Mouse (Mus musculus): ENCODE measurements at regions not wholly inside any gene's neighbourhood (a gene's known extent, or its start where the extent isn't known, plus 50 kb on each side); places are given as distances from the start of the nearest gene placed in this dataset.

GRCm38 (mm10) chr12:51026046-51026445, 321.8 kb upstream of the G2e3 start:
- Histone ChIP-seq H3K27ac (ENCODE audit: insufficient read depth, low read depth, low read length) (no peak overlapping the region), H3K27me3 (replicated peaks; ENCODE audit: control insufficient read depth, insufficient read depth, low read length) (no peaks in the 10 kb centered on the region; the same call in 1 of the 2 replicates), H3K4me1 (ENCODE audit: control insufficient read depth, insufficient read depth, low read length) (no peaks in the 10 kb centered on the region), H3K36me3 (ENCODE audit: control insufficient read depth, insufficient read depth, low read length) (no peaks in the 10 kb centered on the region), H3K4me3 (ENCODE audit: insufficient read depth, low read depth, low read length) (no peak overlapping the region)
- TF ChIP-seq CTCF (conservative IDR thresholded peaks at IDR 0.05; ENCODE audit: insufficient read depth, insufficient read length, low read depth, low read length), result no peak
- TF ChIP-seq POLR2A (IDR thresholded peaks at IDR 0.05; ENCODE audit: low read depth, low read length), result no peak
- 82% methylated on average over 5 of the region's 5 CpGs for WGBS
- no peak for DNase-seq

GRCm38 (mm10) chr12:51025531-51025930, 322.3 kb upstream of the G2e3 start:
- TF ChIP-seq POLR2A (IDR thresholded peaks at IDR 0.05; ENCODE audit: low read depth, low read length), result no peak
- TF ChIP-seq CTCF (conservative IDR thresholded peaks at IDR 0.05; ENCODE audit: insufficient read depth, insufficient read length, low read depth, low read length), result no peak
- H3K4me1 ChIP-seq (ENCODE audit: control insufficient read depth, insufficient read depth, low read length), result no peaks in the 10 kb centered on the region
- H3K27me3 ChIP-seq (replicated peaks; ENCODE audit: control insufficient read depth, insufficient read depth, low read length), result no peaks in the 10 kb centered on the region; the same call in 1 of the 2 replicates
- no peak overlapping the region for H3K27ac ChIP-seq (ENCODE audit: insufficient read depth, low read depth, low read length)
- DNase-seq, result no peak
- H3K36me3 ChIP-seq (ENCODE audit: control insufficient read depth, insufficient read depth, low read length), result no peaks in the 10 kb centered on the region
- H3K4me3 ChIP-seq (ENCODE audit: insufficient read depth, low read depth, low read length), result no peak overlapping the region
- 77% methylated on average over 3 of the region's 3 CpGs for WGBS

- no peak for DNase-seq
- H3K4me3 ChIP-seq (ENCODE audit: insufficient read depth, low read depth, low read length), result no peak overlapping the region
- H3K27me3 ChIP-seq (replicated peaks; ENCODE audit: control insufficient read depth, insufficient read depth, low read length), result no peaks in the 10 kb centered on the region; the same call in 1 of the 2 replicates
- TF ChIP-seq POLR2A (IDR thresholded peaks at IDR 0.05; ENCODE audit: low read depth, low read length) (no peak), CTCF (conservative IDR thresholded peaks at IDR 0.05; ENCODE audit: insufficient read depth, insufficient read length, low read depth, low read length) (no peak)
- H3K36me3 ChIP-seq (ENCODE audit: control insufficient read depth, insufficient read depth, low read length), result no peaks in the 10 kb centered on the region
- 81% methylated on average over 3 of the region's 3 CpGs for WGBS
- H3K4me1 ChIP-seq (ENCODE audit: control insufficient read depth, insufficient read depth, low read length), result no peaks in the 10 kb centered on the region
- H3K27ac ChIP-seq (ENCODE audit: insufficient read depth, low read depth, low read length), result no peak overlapping the region
These were observed 323.7 kb upstream of the G2e3 start for GRCm38 (mm10) chr12:51024057-51024743.

GRCm38 (mm10) chr12:51018185-51018584, 329.7 kb upstream of the G2e3 start:
- Histone ChIP-seq H3K4me1 (ENCODE audit: control insufficient read depth, insufficient read depth, low read length) (no peaks in the 10 kb centered on the region), H3K4me3 (ENCODE audit: insufficient read depth, low read depth, low read length) (no peak overlapping the region), H3K27ac (ENCODE audit: insufficient read depth, low read depth, low read length) (no peak overlapping the region), H3K36me3 (ENCODE audit: control insufficient read depth, insufficient read depth, low read length) (no peaks in the 10 kb centered on the region), H3K27me3 (replicated peaks; ENCODE audit: control insufficient read depth, insufficient read depth, low read length) (no peaks in the 10 kb centered on the region)
- DNase-seq, result no peak
- 87% methylated on average over 5 of the region's 5 CpGs for WGBS
- TF ChIP-seq POLR2A (IDR thresholded peaks at IDR 0.05; ENCODE audit: low read depth, low read length) (no peak), CTCF (conservative IDR thresholded peaks at IDR 0.05; ENCODE audit: insufficient read depth, insufficient read length, low read depth, low read length) (no peak)

- Histone ChIP-seq H3K4me1 (ENCODE audit: control insufficient read depth, insufficient read depth, low read length) (no peaks in the 10 kb centered on the region), H3K4me3 (ENCODE audit: insufficient read depth, low read depth, low read length) (no peak overlapping the region), H3K36me3 (ENCODE audit: control insufficient read depth, insufficient read depth, low read length) (no peaks in the 10 kb centered on the region), H3K27me3 (replicated peaks; ENCODE audit: control insufficient read depth, insufficient read depth, low read length) (no peaks in the 10 kb centered on the region), H3K27ac (ENCODE audit: insufficient read depth, low read depth, low read length) (no peak overlapping the region)
- no peak for TF ChIP-seq CTCF (conservative IDR thresholded peaks at IDR 0.05; ENCODE audit: insufficient read depth, insufficient read length, low read depth, low read length)
- no peak for TF ChIP-seq POLR2A (IDR thresholded peaks at IDR 0.05; ENCODE audit: low read depth, low read length)
- no peak for DNase-seq
- 89% methylated on average over 6 of the region's 6 CpGs for whole genome bisulfite sequencing
These were observed 331.8 kb upstream of the G2e3 start for GRCm38 (mm10) chr12:51016081-51016480.

GRCm38 (mm10) chr12:51009644-51010043, 338.2 kb upstream of the G2e3 start:
- Histone ChIP-seq H3K27me3 (replicated peaks; ENCODE audit: control insufficient read depth, insufficient read depth, low read length) (no peaks in the 10 kb centered on the region), H3K36me3 (ENCODE audit: control insufficient read depth, insufficient read depth, low read length) (no peaks in the 10 kb centered on the region), H3K27ac (ENCODE audit: insufficient read depth, low read depth, low read length) (no peak overlapping the region), H3K4me1 (ENCODE audit: control insufficient read depth, insufficient read depth, low read length) (no peaks in the 10 kb centered on the region), H3K4me3 (ENCODE audit: insufficient read depth, low read depth, low read length) (no peak overlapping the region)
- TF ChIP-seq CTCF (conservative IDR thresholded peaks at IDR 0.05; ENCODE audit: insufficient read depth, insufficient read length, low read depth, low read length) (no peak), POLR2A (IDR thresholded peaks at IDR 0.05; ENCODE audit: low read depth, low read length) (no peak)
- no peak for DNase-seq
- WGBS, result 94% methylated on average over 4 of the region's 4 CpGs

- TF ChIP-seq POLR2A (IDR thresholded peaks at IDR 0.05; ENCODE audit: low read depth, low read length), result no peak
- TF ChIP-seq CTCF (conservative IDR thresholded peaks at IDR 0.05; ENCODE audit: insufficient read depth, insufficient read length, low read depth, low read length), result no peak
- DNase-seq, result no peak
These were observed 345.9 kb upstream of the G2e3 start for GRCm38 (mm10) chr12:51001722-51002592.

More at GRCm38 (mm10) chr12:51001722-51002592, 345.9 kb upstream of the G2e3 start:
- Histone ChIP-seq H3K27me3 (replicated peaks; ENCODE audit: control insufficient read depth, insufficient read depth, low read length) (no peaks in the 10 kb centered on the region), H3K27ac (ENCODE audit: insufficient read depth, low read depth, low read length) (no peak overlapping the region), H3K4me3 (ENCODE audit: insufficient read depth, low read depth, low read length) (no peak overlapping the region), H3K36me3 (ENCODE audit: control insufficient read depth, insufficient read depth, low read length) (no peaks in the 10 kb centered on the region), H3K4me1 (ENCODE audit: control insufficient read depth, insufficient read depth, low read length) (no peaks in the 10 kb centered on the region)
- 53% methylated on average over 12 of the region's 12 CpGs for WGBS

Measured in kidney, adult 2 months (tissue).